Mouse (Mus musculus) frontal cortex, postnatal 25 days (tissue): ENCODE results near the gene Phf3.

Experiments used
- DNase-seq, 2 experiments: peaks; one replicate each; pipeline ENCODE4 v3.0.0; 2022; ENCODE audit warnings: low spot score in 2 of 2

Phf3 gene

GRCm38 (mm10) chr1:30819414-30819813, 54.3 kb downstream of the Phf3 start:
- DNase-seq, result no peak

- no peak for DNase-seq
Observed at GRCm38 (mm10) chr1:30815609-30816008, 58.1 kb downstream of the Phf3 start.

DNA sequence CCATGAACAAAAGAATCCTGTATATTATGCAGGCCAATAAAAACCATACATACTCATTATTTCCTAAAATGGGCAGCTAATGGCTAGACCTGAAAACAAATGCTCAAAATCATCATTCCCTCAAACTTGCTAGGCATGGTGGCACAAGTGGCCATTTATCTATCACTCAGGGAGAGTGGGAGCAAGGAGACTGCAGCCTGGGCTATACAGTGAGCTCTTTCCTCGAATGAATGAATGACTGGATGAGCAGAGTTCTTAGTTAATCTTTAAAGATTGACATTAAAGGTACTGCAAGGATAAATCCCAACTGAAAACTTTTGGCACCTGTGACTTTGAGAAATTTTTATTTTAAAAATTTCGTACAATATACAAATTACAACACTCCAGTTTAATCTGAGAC, 58.7 kb downstream of the Phf3 start:
- DNase-seq, result no peak

GRCm38 (mm10) chr1:30808101-30808699, 65.5 kb downstream of the Phf3 start:
- no peak for DNase-seq

DNA sequence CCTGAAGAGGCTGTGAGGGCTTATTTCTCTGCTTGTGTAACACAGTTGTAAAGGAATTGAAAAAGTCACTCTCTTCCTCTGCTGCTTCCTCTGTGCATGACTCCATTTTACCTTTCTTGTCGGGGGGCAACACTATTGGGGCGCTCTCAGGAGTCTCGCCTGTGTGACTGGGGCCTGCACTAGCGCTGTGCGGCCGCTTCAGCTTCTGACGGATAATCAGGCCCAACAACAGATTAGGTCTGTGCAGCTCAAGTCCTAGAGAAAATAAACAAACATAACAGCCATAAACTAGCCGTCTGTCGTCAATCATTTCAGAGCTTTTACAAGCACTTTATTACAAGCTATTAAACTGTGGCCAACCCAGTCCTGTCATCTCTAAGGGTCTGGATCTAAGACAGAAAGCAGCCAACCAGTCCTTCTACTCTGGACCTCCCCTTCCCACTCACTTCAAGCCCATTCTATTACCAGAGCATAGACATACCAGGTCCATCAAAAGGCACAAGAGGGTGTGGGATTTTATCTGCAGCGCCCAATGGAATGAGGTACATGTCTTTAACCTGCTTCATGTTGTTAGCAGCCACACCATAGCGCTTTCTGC, 67.9 kb downstream of the Phf3 start:
- no peak for DNase-seq

DNA sequence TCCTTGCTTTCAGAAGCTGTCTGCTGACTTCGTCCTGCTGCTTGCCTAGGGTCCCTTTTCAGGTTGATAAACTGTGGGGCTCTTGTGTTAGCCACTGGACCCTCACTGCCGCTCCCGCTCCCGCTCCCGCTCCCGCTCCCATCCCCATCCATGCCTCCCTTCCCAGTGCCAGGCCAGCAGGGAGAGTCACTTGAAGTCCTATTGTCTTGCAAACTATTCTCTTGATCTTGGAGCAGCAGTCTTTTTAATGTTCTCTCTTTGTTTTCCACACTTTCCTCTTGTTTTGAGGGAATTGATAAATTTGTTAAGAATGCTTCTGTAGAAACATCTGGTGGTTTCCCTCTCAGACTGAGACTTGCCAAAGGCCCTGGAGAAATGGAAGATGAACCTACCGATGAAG, 68.8 kb downstream of the Phf3 start:
- DNase-seq, result no peak

- DNase-seq, result no peak
Observed at GRCm38 (mm10) chr1:30801911-30802310, 71.8 kb downstream of the Phf3 start.

GRCm38 (mm10) chr1:30799277-30799834, 74.4 kb downstream of the Phf3 start:
- DNase-seq, result no peak

DNA sequence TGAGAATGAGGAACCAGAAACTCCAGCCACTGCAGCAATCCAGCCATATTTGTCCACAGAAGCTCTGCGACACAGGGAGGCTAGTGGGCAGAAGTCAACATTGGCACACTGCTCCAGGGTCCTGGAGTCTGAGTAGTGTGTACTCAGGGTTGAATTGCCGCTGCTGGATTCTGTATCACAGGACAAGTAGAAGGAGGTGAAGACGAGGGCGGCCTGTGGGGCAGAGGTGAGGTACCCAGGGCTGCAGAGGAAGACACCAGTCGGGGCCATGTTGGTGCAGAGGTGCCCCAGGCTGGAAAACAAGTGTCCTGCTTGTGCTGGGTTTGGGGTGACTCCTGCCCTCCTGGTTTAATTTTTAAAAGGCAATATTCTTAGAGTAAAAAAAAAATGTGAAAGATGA, 79.1 kb downstream of the Phf3 start:
- no peak for DNase-seq

GRCm38 (mm10) chr1:30793357-30793883, 80.3 kb downstream of the Phf3 start:
- DNase-seq, result no peak

GRCm38 (mm10) chr1:30792935-30793334, 80.8 kb downstream of the Phf3 start:
- no peak for DNase-seq

GRCm38 (mm10) chr1:30790220-30790619, 83.5 kb downstream of the Phf3 start:
- no peak for DNase-seq

DNA sequence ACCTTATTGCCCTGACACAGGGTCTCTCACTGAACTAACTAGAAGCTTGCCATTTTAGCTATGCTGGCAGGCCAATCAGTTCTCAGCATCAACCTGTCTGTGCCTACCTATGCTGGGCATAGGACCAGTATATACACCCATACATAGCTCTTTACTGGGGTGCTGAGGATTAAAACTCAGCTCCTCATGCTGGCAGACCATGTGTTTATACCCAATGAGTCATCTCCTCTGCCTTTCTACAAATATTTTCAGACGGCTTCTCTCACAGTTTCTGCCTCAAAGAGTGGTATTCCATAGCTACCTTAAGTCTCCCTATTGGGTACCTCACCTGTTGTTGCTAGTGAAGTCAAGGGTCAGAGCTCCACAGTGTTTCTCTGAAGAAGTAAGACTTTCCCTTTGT, 84.0 kb downstream of the Phf3 start:
- no peak for DNase-seq

- no peak for DNase-seq
Observed at GRCm38 (mm10) chr1:30789001-30789400, 84.7 kb downstream of the Phf3 start.

- no peak for DNase-seq
Observed at GRCm38 (mm10) chr1:30786583-30786982, 87.1 kb downstream of the Phf3 start.

DNA sequence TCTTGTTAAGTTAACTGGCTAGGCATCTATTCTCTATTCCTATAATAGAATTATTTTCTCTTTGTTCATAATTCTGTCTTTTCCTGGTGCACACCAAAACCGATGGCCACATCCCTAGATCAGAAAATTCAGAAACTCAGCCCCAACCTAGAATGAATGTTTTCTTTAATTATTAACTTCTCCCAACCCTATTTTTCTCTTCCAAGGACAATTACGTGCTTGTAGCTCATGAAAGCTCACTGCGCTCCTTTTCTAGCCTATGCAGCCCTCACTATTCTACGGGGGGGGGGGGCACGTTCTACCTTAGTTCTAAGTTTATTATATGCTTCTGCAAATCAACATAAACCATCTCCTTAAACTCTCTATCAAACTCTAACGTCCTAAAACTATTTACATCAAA, 90.0 kb downstream of the Phf3 start:
- no peak for DNase-seq

DNA sequence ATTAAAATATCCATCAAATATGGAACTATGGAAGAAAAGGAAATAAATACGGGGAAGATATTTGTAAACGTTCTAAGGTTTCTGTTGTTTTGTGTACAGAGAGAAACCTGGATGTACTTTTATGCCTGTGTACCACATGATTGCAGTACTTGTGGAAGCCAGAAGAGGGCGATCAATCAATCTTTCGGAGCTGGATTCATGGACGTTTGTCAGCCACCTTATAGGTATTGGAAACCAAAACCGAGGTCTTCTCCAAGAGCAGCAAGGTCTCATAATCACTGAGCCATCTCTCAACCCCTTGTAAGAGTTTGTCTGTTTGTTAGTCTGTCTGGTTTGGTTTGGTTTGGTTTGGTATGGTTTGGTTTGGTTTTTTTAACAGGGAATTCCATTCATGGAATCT, 93.4 kb downstream of the Phf3 start:
- DNase-seq, result no peak

GRCm38 (mm10) chr1:30779562-30779961, 94.2 kb downstream of the Phf3 start:
- no peak for DNase-seq

DNA sequence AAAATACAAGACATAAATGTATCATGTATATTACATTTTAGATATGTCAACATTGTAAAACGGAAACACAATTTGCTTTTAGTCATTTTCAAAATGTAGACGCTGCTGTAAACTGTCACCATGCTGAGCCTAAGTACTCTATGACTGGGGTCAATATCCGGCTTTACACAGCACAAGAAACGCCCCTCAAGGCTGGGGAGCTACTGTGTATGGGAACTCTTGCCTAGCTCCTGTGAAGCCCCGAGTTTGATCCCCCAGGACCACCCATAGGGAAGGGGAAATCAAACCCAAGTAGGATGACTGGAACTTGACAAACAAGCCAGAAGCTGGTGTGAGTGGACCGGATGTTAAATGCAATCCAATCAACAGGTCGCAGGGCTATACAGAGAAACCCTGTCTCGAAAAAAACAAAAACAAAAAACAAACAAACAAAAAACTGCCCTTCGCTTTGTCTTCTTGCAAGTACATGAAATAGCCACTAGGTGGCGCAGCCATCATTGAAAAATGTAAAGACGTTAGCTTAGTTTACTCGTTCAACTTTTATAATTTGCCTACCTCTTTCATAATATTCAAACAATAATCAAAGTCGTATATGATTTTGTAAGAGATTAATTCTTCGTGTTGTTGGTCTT, 95.2 kb downstream of the Phf3 start:
- no peak for DNase-seq

DNA sequence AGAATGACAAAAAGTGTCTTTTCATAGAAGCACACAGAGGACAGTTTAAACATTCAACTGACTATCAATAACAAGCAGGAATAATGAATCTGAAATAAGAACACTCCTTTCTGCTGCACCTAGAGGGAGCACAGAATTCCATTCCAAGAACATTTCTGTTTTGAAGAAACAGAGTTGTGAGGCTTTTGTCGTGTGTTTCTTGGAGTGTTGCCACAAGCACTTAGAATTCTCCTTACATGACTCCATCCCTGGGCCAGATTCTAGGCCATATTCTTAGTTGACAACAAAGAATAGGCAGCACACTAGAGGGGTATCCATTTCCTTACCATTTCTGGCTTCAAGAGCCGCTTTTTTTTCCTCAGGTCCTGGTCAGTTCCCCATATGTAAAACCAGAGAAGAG, 97.5 kb downstream of the Phf3 start:
- no peak for DNase-seq

- DNase-seq, result no peak
Observed at GRCm38 (mm10) chr1:30773662-30774061, 100.1 kb downstream of the Phf3 start.

GRCm38 (mm10) chr1:30772851-30773250, 100.9 kb downstream of the Phf3 start:
- no peak for DNase-seq

- DNase-seq, result no peak
Observed at GRCm38 (mm10) chr1:30771772-30772171, 101.9 kb downstream of the Phf3 start.
